Mouse (Mus musculus): ENCODE measurements at regions not wholly inside any gene's neighbourhood (a gene's known extent, or its start where the extent isn't known, plus 50 kb on each side); places are given as distances from the start of the nearest gene placed in this dataset.

GRCm38 (mm10) chr5:58733961-58734360 lies 1016.2 kb downstream of the Pcdh7 start:
- no peak for DNase-seq (ENCODE audit: low read depth, low spot score)
- Histone ChIP-seq H3K9ac (ENCODE audit: control insufficient read depth, low read depth, low read length, poor library complexity, severe bottlenecking) (no peak overlapping the region), H3K4me3 (ENCODE audit: control insufficient read depth in 1 of 2, insufficient read depth in 1 of 2, low read depth in 2 of 2, low read length in 2 of 2) (no peak overlapping the region), H3K27ac (ENCODE audit: control insufficient read depth, low read depth, low read length) (no peak overlapping the region), H3K4me1 (ENCODE audit: control insufficient read depth in 1 of 2, insufficient read depth in 2 of 2, low read length in 2 of 2) (no peaks in the 10 kb centered on the region), H3K27me3 (ENCODE audit: control insufficient read depth in 1 of 2, insufficient read depth in 2 of 2, low read length in 2 of 2) (no peaks in the 10 kb centered on the region), H3K9me3 (replicated peaks; ENCODE audit: insufficient read depth, low read length) (no peaks in the 10 kb centered on the region), H3K79me2 (ENCODE audit: control insufficient read depth, insufficient read depth, low read length, poor library complexity) (no peaks in the 10 kb centered on the region), H3K36me3 (ENCODE audit: control insufficient read depth in 1 of 2, insufficient read depth in 2 of 2, low read length in 2 of 2) (no peaks in the 10 kb centered on the region)
- no peak for TF ChIP-seq SIN3A (IDR thresholded peaks at IDR 0.05; ENCODE audit: low read length)
- no peak for TF ChIP-seq NRF1 (IDR thresholded peaks at IDR 0.05; ENCODE audit: insufficient read depth, low read depth, low read length, poor library complexity, severe bottlenecking)
- no peak for TF ChIP-seq MEF2A (IDR thresholded peaks at IDR 0.05; ENCODE audit: extremely low read depth, insufficient replicate concordance, low read depth, low read length, poor library complexity, severe bottlenecking)
- no peak for TF ChIP-seq MAZ (IDR thresholded peaks at IDR 0.05; ENCODE audit: low read depth, low read length)
- TF ChIP-seq MAX (IDR thresholded peaks at IDR 0.05; ENCODE audit: low read length), result no peak
- no peak for TF ChIP-seq MXI1 (IDR thresholded peaks at IDR 0.05; ENCODE audit: low read depth, low read length)
- TF ChIP-seq ZC3H11A (IDR thresholded peaks at IDR 0.05; ENCODE audit: low read depth, low read length), result no peak
- no peak for TF ChIP-seq CHD2 (IDR thresholded peaks at IDR 0.05; ENCODE audit: low read length)
- TF ChIP-seq MAFK (IDR thresholded peaks at IDR 0.05; ENCODE audit: borderline replicate concordance, low read depth, low read length), result no peak
- no peak for TF ChIP-seq TAL1 (IDR thresholded peaks at IDR 0.05; ENCODE audit: low read length)
- TF ChIP-seq UBTF (IDR thresholded peaks at IDR 0.05; ENCODE audit: borderline replicate concordance, insufficient read depth, low read depth, low read length), result no peak
- no peak for TF ChIP-seq USF2 (IDR thresholded peaks at IDR 0.05; ENCODE audit: borderline replicate concordance in 1 of 2, insufficient read depth in 1 of 2, low read depth in 1 of 2, low read length in 2 of 2)
- no peak for TF ChIP-seq KAT2A (conservative IDR thresholded peaks at IDR 0.05; ENCODE audit: low read depth, low read length)
- TF ChIP-seq MYB (IDR thresholded peaks at IDR 0.05; ENCODE audit: low read depth, low read length), result no peak
- TF ChIP-seq ZNF384 (IDR thresholded peaks at IDR 0.05; ENCODE audit: low read depth, low read length), result no peak
- no peak for TF ChIP-seq HCFC1 (IDR thresholded peaks at IDR 0.05; ENCODE audit: low read depth, low read length)
- TF ChIP-seq SMC3 (IDR thresholded peaks at IDR 0.05; ENCODE audit: low read depth, low read length), result no peak
- TF ChIP-seq GABPA (IDR thresholded peaks at IDR 0.05; ENCODE audit: low read depth, low read length), result no peak
- TF ChIP-seq JUND (IDR thresholded peaks at IDR 0.05; ENCODE audit: low read depth, low read length), result no peak
- TF ChIP-seq POLR2AphosphoS2 (IDR thresholded peaks at IDR 0.05; ENCODE audit: low read length), result no peak

- Histone ChIP-seq H3K9ac (ENCODE audit: control insufficient read depth, low read depth, low read length, poor library complexity, severe bottlenecking) (no peak overlapping the region), H3K79me2 (ENCODE audit: control insufficient read depth, insufficient read depth, low read length, poor library complexity) (no peaks in the 10 kb centered on the region), H3K4me3 (ENCODE audit: control insufficient read depth in 1 of 2, insufficient read depth in 1 of 2, low read depth in 2 of 2, low read length in 2 of 2) (no peak overlapping the region), H3K27me3 (ENCODE audit: control insufficient read depth in 1 of 2, insufficient read depth in 2 of 2, low read length in 2 of 2) (no peaks in the 10 kb centered on the region), H3K36me3 (ENCODE audit: control insufficient read depth in 1 of 2, insufficient read depth in 2 of 2, low read length in 2 of 2) (no peaks in the 10 kb centered on the region), H3K4me1 (ENCODE audit: control insufficient read depth in 1 of 2, insufficient read depth in 2 of 2, low read length in 2 of 2) (no peaks in the 10 kb centered on the region), H3K27ac (ENCODE audit: control insufficient read depth, low read depth, low read length) (no peak overlapping the region), H3K9me3 (replicated peaks; ENCODE audit: insufficient read depth, low read length) (no peaks in the 10 kb centered on the region)
- peak; percentile 27 for DNase-seq (ENCODE audit: low read depth, low spot score)
- TF ChIP-seq ETS1 (IDR thresholded peaks at IDR 0.05; ENCODE audit: low read depth, low read length), result no peak
- TF ChIP-seq SMC3 (IDR thresholded peaks at IDR 0.05; ENCODE audit: low read depth, low read length), result peak; percentile 69
- TF ChIP-seq NRF1 (IDR thresholded peaks at IDR 0.05; ENCODE audit: insufficient read depth, low read depth, low read length, poor library complexity, severe bottlenecking), result no peak
- no peak for TF ChIP-seq MEF2A (IDR thresholded peaks at IDR 0.05; ENCODE audit: extremely low read depth, insufficient replicate concordance, low read depth, low read length, poor library complexity, severe bottlenecking)
- no peak for TF ChIP-seq POLR2AphosphoS2 (IDR thresholded peaks at IDR 0.05; ENCODE audit: low read length)
- TF ChIP-seq RAD21 (IDR thresholded peaks at IDR 0.05; ENCODE audit: low read depth, low read length), result peak; percentile 55
- no peak for TF ChIP-seq ZMIZ1 (IDR thresholded peaks at IDR 0.05; ENCODE audit: low read depth, low read length)
- TF ChIP-seq ZKSCAN1 (IDR thresholded peaks at IDR 0.05; ENCODE audit: low read depth, low read length), result no peak
- TF ChIP-seq ZC3H11A (IDR thresholded peaks at IDR 0.05; ENCODE audit: low read depth, low read length), result peak; percentile 28
- no peak for TF ChIP-seq JUND (IDR thresholded peaks at IDR 0.05; ENCODE audit: low read depth, low read length)
- TF ChIP-seq USF2 (IDR thresholded peaks at IDR 0.05; ENCODE audit: borderline replicate concordance in 1 of 2, insufficient read depth in 1 of 2, low read depth in 1 of 2, low read length in 2 of 2), result no peak
- no peak for TF ChIP-seq MAX (IDR thresholded peaks at IDR 0.05; ENCODE audit: low read length)
- no peak for TF ChIP-seq CHD2 (IDR thresholded peaks at IDR 0.05; ENCODE audit: low read length)
- peak; percentile 43 to 56 (median 46) for TF ChIP-seq CTCF (IDR thresholded peaks at IDR 0.05 in 2 of 3, conservative IDR thresholded peaks at IDR 0.05 in 1 of 3; ENCODE audit: control insufficient read depth in 1 of 3, insufficient read depth in 1 of 3, low read depth in 2 of 3, low read length in 3 of 3, poor library complexity in 1 of 3, severe bottlenecking in 1 of 3)
- TF ChIP-seq BHLHE40 (IDR thresholded peaks at IDR 0.05; ENCODE audit: borderline replicate concordance, low read depth, low read length), result no peak
These were observed 1018.8 kb downstream of the Pcdh7 start for GRCm38 (mm10) chr5:58736610-58737009.
